13 mouse cellular contexts compared by ENCODE assay signal in genomic region chr13:29415967-29416366, GRCm38 (mm10).
A peak's percentile ranks its signal among the peaks of the same experiment; 100 is the strongest.
DNase-seq lines count a peak whose midpoint lies in the region; ATAC-seq and TF ChIP-seq lines count a peak whose summit lies in the region.
"Had no signal": no experiment of that assay in that cellular context is flagged by ENCODE, and none has a peak within 500 bp of the region (broad histone marks: within the 10 kb centered on the region; RNA-seq: fewer than 3 reads in every experiment).

No protein-coding gene starts in this region.

- H3K9ac ChIP-seq in forebrain, postnatal 0 days, result no peak overlapping the region
- peak overlapping the region; percentile 24; the same call in 1 of the 2 replicates for H3K9ac ChIP-seq in midbrain, embryonic 11.5 days (ENCODE audit: low read length)
- H3K9ac ChIP-seq: embryonic facial prominence, embryonic 15.5 days; liver, embryonic 15.5 days had no signal

- H3K27me3 ChIP-seq in forebrain, postnatal 0 days (ENCODE audit: insufficient read depth, low read length), result no peaks in the 10 kb centered on the region
- H3K27me3 ChIP-seq in midbrain, embryonic 11.5 days (ENCODE audit: control insufficient read depth, insufficient read depth, low read length), result no peaks in the 10 kb centered on the region
- H3K27me3 ChIP-seq: embryonic facial prominence, embryonic 15.5 days; liver, embryonic 15.5 days; megakaryocyte, embryonic 14.5 days had no signal

- no peaks in the 10 kb centered on the region for H3K9me3 ChIP-seq in forebrain, postnatal 0 days (ENCODE audit: low read length)
- no peaks in the 10 kb centered on the region for H3K9me3 ChIP-seq in midbrain, embryonic 11.5 days (ENCODE audit: control insufficient read depth, low read length)
- H3K9me3 ChIP-seq: embryonic facial prominence, embryonic 15.5 days; liver, embryonic 15.5 days; megakaryocyte, embryonic 14.5 days had no signal

- peaks cover 21% of the 10 kb centered on the region for H3K4me1 ChIP-seq in forebrain, postnatal 0 days (ENCODE audit: insufficient read depth)
- peaks cover 24% of the 10 kb centered on the region for H3K4me1 ChIP-seq in midbrain, embryonic 11.5 days (ENCODE audit: control insufficient read depth, insufficient read depth, low read length)
- H3K4me1 ChIP-seq: liver, embryonic 15.5 days had no signal

- no peaks in the 10 kb centered on the region for H3K36me3 ChIP-seq in forebrain, postnatal 0 days (ENCODE audit: insufficient read depth)
- no peaks in the 10 kb centered on the region for H3K36me3 ChIP-seq in midbrain, embryonic 11.5 days (ENCODE audit: control insufficient read depth, insufficient read depth, low read length)
- H3K36me3 ChIP-seq: embryonic facial prominence, embryonic 15.5 days; liver, embryonic 15.5 days had no signal

- H3K4me3 ChIP-seq in forebrain, postnatal 0 days (ENCODE audit: low read depth, low read length), result no peak overlapping the region
- H3K4me3 ChIP-seq in midbrain, embryonic 11.5 days (ENCODE audit: low read depth, low read length), result no peak overlapping the region
- H3K4me3 ChIP-seq: embryonic facial prominence, embryonic 15.5 days; liver, embryonic 15.5 days; megakaryocyte, embryonic 14.5 days had no signal

- no peak for TF ChIP-seq POLR2A in brain, embryonic 14.5 days (IDR thresholded peaks at IDR 0.05; ENCODE audit: borderline replicate concordance, extremely low read depth, insufficient read depth, insufficient read length, poor library complexity, severe bottlenecking)

- no peak for ATAC-seq in forebrain, postnatal 0 days
- ATAC-seq in midbrain, embryonic 11.5 days (ENCODE audit: low FRiP score), result peak; percentile 72
- no peak for ATAC-seq in granulocyte monocyte progenitor cell, adult 5-6 weeks (replicated peaks; ENCODE audit: poor library complexity, severe bottlenecking)
- ATAC-seq: inflammation-experienced regulatory T-cells, adult 6 months had no signal

- H3K4me2 ChIP-seq in forebrain, postnatal 0 days (ENCODE audit: low read depth), result no peak overlapping the region
- no peak overlapping the region for H3K4me2 ChIP-seq in midbrain, embryonic 11.5 days
- H3K4me2 ChIP-seq: embryonic facial prominence, embryonic 15.5 days; liver, embryonic 15.5 days had no signal

- WGBS in forebrain, postnatal 0 days, result 14% methylated on average over 2 of the region's 2 CpGs
- 26% methylated on average over 2 of the region's 2 CpGs for WGBS in midbrain, embryonic 11.5 days

- DNase-seq in cerebellum, postnatal 14 days, result peak; percentile 14 to 26
- no peak for DNase-seq in cerebellum, adult 9-10 months
- DNase-seq in brain, embryonic 14.5 days (ENCODE audit: low read depth), result peak; percentile 81
- DNase-seq in forebrain, postnatal 0 days, result peak; percentile 23
- peak; percentile 89 for DNase-seq in midbrain, embryonic 11.5 days (ENCODE audit: low spot score, missing footprints)
- no peak for DNase-seq in adrenal gland, postnatal 36 days
- DNase-seq in gastrocnemius, postnatal 25 days, result no peak
- DNase-seq: gastrocnemius, postnatal 10 days had no signal

- no peak for TF ChIP-seq CTCF in brain, embryonic 14.5 days (IDR thresholded peaks at IDR 0.05; ENCODE audit: borderline replicate concordance, extremely low read depth, insufficient read depth, insufficient read length)
- TF ChIP-seq CTCF in forebrain, postnatal 0 days (IDR thresholded peaks at IDR 0.05; ENCODE audit: low read depth), result no peak

- H3K27ac ChIP-seq in forebrain, postnatal 0 days (ENCODE audit: low read depth, low read length), result peak overlapping the region; percentile 76
- H3K27ac ChIP-seq in midbrain, embryonic 11.5 days (ENCODE audit: low read depth, low read length), result peak overlapping the region; percentile 85
- H3K27ac ChIP-seq: embryonic facial prominence, embryonic 15.5 days; liver, embryonic 15.5 days had no signal

Comparison
In these comparisons a context has a peak if more than half of its experiments do, and no peak if none do; other contexts are left out.
1. DNase-seq: peak in cerebellum, postnatal 14 days (2 of 2), brain, embryonic 14.5 days (single experiment), forebrain, postnatal 0 days (single experiment) and midbrain, embryonic 11.5 days (single experiment); none in cerebellum, adult 9-10 months (single experiment), adrenal gland, postnatal 36 days (0 of 2) and gastrocnemius, postnatal 25 days (single experiment).